Mouse (Mus musculus) CD4-positive naive resting alpha-beta T cell, adult 57 days (primary cell): ENCODE measurements around the gene Amigo2. TPM values are rescaled to one million over a fixed set of nuclear protein-coding genes. Genes with fewer than 3 reads are reported as not detected.

Experiments
- total RNA-seq: library from RNA; stranded (reverse); gene quantifications from one replicate; pipeline ENCODE4 v1.2.4, GENCODE M21; 2023

Gene Amigo2
- total RNA-seq = 32.7 TPM

DNA sequence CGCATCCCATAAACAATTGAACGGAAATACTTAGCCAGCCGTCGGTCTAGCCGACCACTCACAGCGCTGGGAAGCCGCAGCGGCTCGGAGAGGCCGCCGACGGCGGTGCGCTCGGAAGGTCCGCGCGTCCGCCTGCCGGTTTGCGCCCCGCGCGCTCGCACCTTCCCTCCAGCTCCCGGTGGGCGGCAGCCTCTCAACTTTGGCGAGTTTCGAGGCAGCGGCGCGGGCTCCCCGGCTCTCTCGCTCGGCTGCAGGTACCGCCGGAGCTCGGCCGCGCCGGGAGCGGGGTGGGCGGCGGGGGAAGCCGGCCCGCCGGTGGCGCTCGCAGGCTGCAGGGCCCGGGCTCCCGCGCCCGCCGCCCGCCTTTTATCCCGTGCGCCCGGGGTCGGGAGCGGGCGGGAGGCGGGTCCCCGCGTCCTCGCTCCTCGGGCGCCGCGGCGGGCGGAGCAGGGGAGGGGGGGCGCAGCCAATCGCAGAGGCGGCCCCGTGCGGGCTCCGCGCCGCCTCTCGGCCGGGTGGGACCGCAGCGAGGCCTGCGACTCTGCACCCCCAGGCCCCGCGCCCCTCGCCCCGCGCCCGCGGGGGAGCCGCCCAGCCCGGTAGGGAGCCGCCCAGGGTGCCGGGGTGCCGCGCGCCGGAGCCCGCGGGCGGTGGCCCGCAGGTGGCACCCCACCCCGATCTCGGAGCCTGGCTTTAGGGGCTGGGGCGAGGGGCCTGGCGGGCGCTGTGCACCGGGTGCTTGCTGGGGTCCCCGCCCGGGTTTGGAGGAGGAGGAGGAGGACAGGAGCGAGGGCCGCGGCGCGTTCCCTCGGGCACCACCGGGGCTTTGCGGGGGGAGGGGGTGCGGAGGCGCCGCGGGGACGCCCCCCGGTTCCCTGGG lies at the start of gene Amigo2, which contains the start of gene Pced1b:
Gene Amigo2 (minus strand): TSS at position 377 of the 880 bp plus-strand sequence.
Gene Pced1b (plus strand): TSS at position 197 of the 880 bp plus-strand sequence.

Other genes starting within 250 kb of the Amigo2 start
- not detected for gene Slc38a4, start 191.3 kb downstream of the Amigo2 start, total RNA-seq
- 314 TPM for gene Pced1b, start 180 bp downstream of the Amigo2 start, total RNA-seq